Mouse (Mus musculus) heart, adult 2 months (tissue): ENCODE measurements around the gene Vps13d.

ENCODE experiments used
- CTCF ChIP-seq: fragments of 200-600 bp; IDR thresholded peaks from 2 replicates; pipeline ENCODE4 v1.8.1; 2022; ENCODE audit warnings: antibody characterized with exemption, mild to moderate bottlenecking, moderate library complexity
- EP300 ChIP-seq: fragments of 200-500 bp; IDR thresholded peaks from 2 replicates; pipeline ENCODE4 v1.6.1; 2011; ENCODE audit warnings: low read depth, low read length, control low read depth; ENCODE audit not compliant: insufficient read depth

GRCm38 (mm10) chr4:145022211-145022610, 172.6 kb downstream of the Vps13d start:
- TF ChIP-seq EP300 (no peak), CTCF (no peak)
